Mouse (Mus musculus): Measurements from ENCODE around the gene Sdc3.

DNA sequence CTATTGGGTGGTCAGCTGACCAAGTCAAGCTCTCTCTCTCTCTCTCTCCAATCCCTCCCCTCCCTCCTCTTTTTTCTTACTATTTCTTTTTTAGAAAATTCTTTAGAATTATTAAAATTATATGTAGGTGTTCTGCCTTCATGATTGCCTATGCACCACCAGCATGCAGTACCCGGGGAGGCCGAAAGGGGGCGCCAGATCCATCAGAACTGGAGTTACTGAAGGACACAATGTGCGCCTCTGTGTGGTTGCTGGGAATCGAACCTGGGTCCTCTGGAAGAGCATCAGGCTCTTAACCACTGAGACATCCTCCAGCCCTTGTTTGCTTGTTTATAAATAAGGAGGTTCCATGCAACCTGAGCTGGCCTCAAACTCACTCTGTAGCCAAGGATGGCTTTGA is 81.1 kb downstream of the Sdc3 start:
- TF ChIP-seq POLR2A (IDR thresholded peaks at IDR 0.05; ENCODE audit: low read depth, low read length), result no peak
- no peak for TF ChIP-seq CTCF (IDR thresholded peaks at IDR 0.05; ENCODE audit: borderline replicate concordance, insufficient read depth, low read length)
